Mouse (Mus musculus) kidney, adult 9 months (tissue): ENCODE results near the gene Gm7735.
"Not testable (repeated sequence)": the region's sequence is repeated elsewhere in the genome, so short reads cannot be mapped to it uniquely, and the experiment has no call there.

ENCODE experiments used
- DNase-seq: peaks from one replicate; pipeline ENCODE4 v3.0.0; 2022

Gene Gm7735

GRCm38 (mm10) chr16:89169190-89169589, at the start of gene Gm7735:
Gm7735 (plus strand) TSS chr16:89169490.
- not testable (repeated sequence) for DNase-seq

DNA sequence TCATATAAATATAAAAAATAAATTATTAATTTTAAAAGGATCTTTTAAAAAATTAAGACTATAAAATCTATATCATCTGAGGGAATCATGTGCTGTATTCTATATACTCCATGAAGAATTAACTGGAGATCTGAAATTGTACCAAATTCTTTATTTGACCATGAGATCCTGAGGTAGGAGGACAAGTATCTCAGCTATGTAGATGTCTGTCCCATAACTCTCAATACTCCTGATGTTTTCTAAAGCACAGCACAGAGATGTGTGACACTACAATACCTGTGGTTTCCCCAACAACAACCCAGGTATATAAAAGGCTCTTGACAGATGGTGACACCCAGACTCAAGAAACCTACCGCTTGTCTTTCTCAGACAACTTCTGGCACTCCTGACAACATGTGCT, 28.7 kb upstream of the Gm7735 start, which contains the start of gene Gm6358:
TSS of gene Gm6358 (plus strand) at position 301 of the 400 bp plus-strand sequence.
- DNase-seq, result no peak

- no peak for DNase-seq
These were observed 18.5 kb upstream of the Gm7735 start, which contains the start of gene Gm10061 for GRCm38 (mm10) chr16:89150786-89151185. Gm10061 (plus strand) TSS chr16:89151086.

DNA sequence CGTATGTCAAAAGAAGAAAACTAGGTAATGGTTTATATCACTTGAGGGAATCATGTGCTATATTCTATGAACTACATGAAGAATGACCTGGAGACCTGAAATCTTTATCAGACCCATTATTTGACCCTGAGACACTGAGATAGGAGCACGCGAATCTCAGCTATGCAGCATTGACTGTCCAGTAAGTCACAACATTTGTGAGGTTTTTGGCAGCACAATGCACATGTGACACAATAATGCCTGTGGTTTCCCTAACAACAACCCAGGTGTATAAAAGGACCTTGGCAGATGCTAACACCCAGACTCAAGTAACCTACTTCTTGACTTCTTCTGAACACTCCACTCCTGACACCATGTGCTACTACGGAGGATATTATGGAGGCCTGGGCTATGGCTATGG, 11.6 kb upstream of the Gm7735 start, which contains the start of gene Gm9789:
TSS of gene Gm9789 (plus strand) at position 301 of the 400 bp plus-strand sequence.
- no peak for DNase-seq

- no peak for DNase-seq
These were observed 5.1 kb downstream of the Gm7735 start, which contains the start of gene 1110057P08Rik for GRCm38 (mm10) chr16:89174435-89174834. 1110057P08Rik (plus strand) TSS chr16:89174735.

- DNase-seq, result no peak
These were observed 19.3 kb downstream of the Gm7735 start for GRCm38 (mm10) chr16:89188621-89189020.

- DNase-seq, result no peak
These were observed 36.3 kb downstream of the Gm7735 start, which contains the start of gene Krtap20-2 for GRCm38 (mm10) chr16:89205561-89205960. Krtap20-2 (plus strand) TSS chr16:89205861.
